Mouse (Mus musculus): ENCODE data around the gene Fcer1g. TPM values are rescaled to one million over a fixed set of nuclear protein-coding genes. Genes with fewer than 3 reads are reported as not detected.
A peak's percentile ranks its signal among the peaks of the same experiment; 100 is the strongest.

The Fcer1g gene
- polyA plus RNA-seq, 1 experiment = 46.8 TPM

GRCm38 (mm10) chr1:171256095-171256818 lies 22.1 kb upstream of the Fcer1g start:
- TF ChIP-seq CTCF (conservative IDR thresholded peaks at IDR 0.05; ENCODE audit: insufficient read depth, insufficient read length, low read depth, low read length) = peak; percentile 77
- no peak for TF ChIP-seq POLR2A (IDR thresholded peaks at IDR 0.05; ENCODE audit: low read depth, low read length)
- H3K27me3 ChIP-seq (replicated peaks; ENCODE audit: control insufficient read depth, insufficient read depth, low read length) = no peaks in the 10 kb centered on the region
- no peak overlapping the region for H3K27ac ChIP-seq (ENCODE audit: insufficient read depth, low read depth, low read length)
- DNase-seq = peak; percentile 84
- H3K4me3 ChIP-seq (ENCODE audit: insufficient read depth, low read depth, low read length) = no peak overlapping the region
- H3K4me1 ChIP-seq (ENCODE audit: control insufficient read depth, insufficient read depth, low read length) = no peaks in the 10 kb centered on the region
- 73% methylated on average over 24 of the region's 24 CpGs for WGBS
- H3K36me3 ChIP-seq (ENCODE audit: control insufficient read depth, insufficient read depth, low read length) = no peaks in the 10 kb centered on the region

- Histone ChIP-seq H3K27ac (ENCODE audit: insufficient read depth, low read depth, low read length) (no peak overlapping the region), H3K4me3 (ENCODE audit: insufficient read depth, low read depth, low read length) (no peak overlapping the region), H3K36me3 (ENCODE audit: control insufficient read depth, insufficient read depth, low read length) (no peaks in the 10 kb centered on the region), H3K27me3 (replicated peaks; ENCODE audit: control insufficient read depth, insufficient read depth, low read length) (no peaks in the 10 kb centered on the region), H3K4me1 (ENCODE audit: control insufficient read depth, insufficient read depth, low read length) (no peaks in the 10 kb centered on the region)
- TF ChIP-seq CTCF (conservative IDR thresholded peaks at IDR 0.05; ENCODE audit: insufficient read depth, insufficient read length, low read depth, low read length) (no peak), POLR2A (IDR thresholded peaks at IDR 0.05; ENCODE audit: low read depth, low read length) (no peak)
- WGBS = 73% methylated on average over 17 of the region's 17 CpGs
- no peak for DNase-seq
Observed at GRCm38 (mm10) chr1:171252415-171252814, 18.2 kb upstream of the Fcer1g start.

GRCm38 (mm10) chr1:171251594-171252324 lies 17.6 kb upstream of the Fcer1g start:
- Histone ChIP-seq H3K4me1 (ENCODE audit: control insufficient read depth, insufficient read depth, low read length) (no peaks in the 10 kb centered on the region), H3K4me3 (ENCODE audit: insufficient read depth, low read depth, low read length) (peak overlapping the region; percentile 24; the same call in 1 of the 2 replicates), H3K27ac (ENCODE audit: insufficient read depth, low read depth, low read length) (no peak overlapping the region), H3K36me3 (ENCODE audit: control insufficient read depth, insufficient read depth, low read length) (no peaks in the 10 kb centered on the region), H3K27me3 (replicated peaks; ENCODE audit: control insufficient read depth, insufficient read depth, low read length) (no peaks in the 10 kb centered on the region)
- WGBS = 30% methylated on average over 13 of the region's 13 CpGs
- peak; percentile 67 for DNase-seq
- no peak for TF ChIP-seq POLR2A (IDR thresholded peaks at IDR 0.05; ENCODE audit: low read depth, low read length)
- TF ChIP-seq CTCF (conservative IDR thresholded peaks at IDR 0.05; ENCODE audit: insufficient read depth, insufficient read length, low read depth, low read length) = no peak

GRCm38 (mm10) chr1:171250680-171251593 lies 16.8 kb upstream of the Fcer1g start, which contains the start of gene Ndufs2:
Gene Ndufs2 (minus strand): TSS chr1:171251388.
- WGBS = 22% methylated on average over 26 of the region's 26 CpGs
- Histone ChIP-seq H3K27me3 (replicated peaks; ENCODE audit: control insufficient read depth, insufficient read depth, low read length) (no peaks in the 10 kb centered on the region), H3K36me3 (ENCODE audit: control insufficient read depth, insufficient read depth, low read length) (no peaks in the 10 kb centered on the region), H3K4me1 (ENCODE audit: control insufficient read depth, insufficient read depth, low read length) (peaks cover 3% of the 10 kb centered on the region; the same call in 1 of the 2 replicates), H3K27ac (ENCODE audit: insufficient read depth, low read depth, low read length) (no peak within 1 kb of the TSS), H3K4me3 (ENCODE audit: insufficient read depth, low read depth, low read length) (peak within 1 kb of the TSS; percentile 24; the same call in 1 of the 2 replicates)
- DNase-seq = no peak
- no peak for TF ChIP-seq CTCF (conservative IDR thresholded peaks at IDR 0.05; ENCODE audit: insufficient read depth, insufficient read length, low read depth, low read length)

- Histone ChIP-seq H3K4me3 (ENCODE audit: insufficient read depth, low read depth, low read length) (peak within 1 kb of the TSS; percentile 24; the same call in 1 of the 2 replicates), H3K27me3 (replicated peaks; ENCODE audit: control insufficient read depth, insufficient read depth, low read length) (no peaks in the 10 kb centered on the region), H3K36me3 (ENCODE audit: control insufficient read depth, insufficient read depth, low read length) (no peaks in the 10 kb centered on the region; the same call in 1 of the 2 replicates), H3K4me1 (ENCODE audit: control insufficient read depth, insufficient read depth, low read length) (peaks cover 6% of the 10 kb centered on the region; the same call in 1 of the 2 replicates), H3K27ac (ENCODE audit: insufficient read depth, low read depth, low read length) (0 out of 2 replicates have a peak within 1 kb of the TSS, but pooled peaks have one; percentile 15)
- 36% methylated on average over 5 of the region's 5 CpGs for WGBS
- TF ChIP-seq CTCF (conservative IDR thresholded peaks at IDR 0.05; ENCODE audit: insufficient read depth, insufficient read length, low read depth, low read length) (no peak), POLR2A (IDR thresholded peaks at IDR 0.05; ENCODE audit: low read depth, low read length) (no peak)
- DNase-seq = no peak
Observed at GRCm38 (mm10) chr1:171249913-171250600, 15.9 kb upstream of the Fcer1g start, which contains the start of gene Adamts4. Gene Adamts4 (plus strand): TSS chr1:171250421.

All from kidney, adult 2 months (tissue).